Mouse (Mus musculus): ENCODE measurements around the gene Lrp2bp.

DNA sequence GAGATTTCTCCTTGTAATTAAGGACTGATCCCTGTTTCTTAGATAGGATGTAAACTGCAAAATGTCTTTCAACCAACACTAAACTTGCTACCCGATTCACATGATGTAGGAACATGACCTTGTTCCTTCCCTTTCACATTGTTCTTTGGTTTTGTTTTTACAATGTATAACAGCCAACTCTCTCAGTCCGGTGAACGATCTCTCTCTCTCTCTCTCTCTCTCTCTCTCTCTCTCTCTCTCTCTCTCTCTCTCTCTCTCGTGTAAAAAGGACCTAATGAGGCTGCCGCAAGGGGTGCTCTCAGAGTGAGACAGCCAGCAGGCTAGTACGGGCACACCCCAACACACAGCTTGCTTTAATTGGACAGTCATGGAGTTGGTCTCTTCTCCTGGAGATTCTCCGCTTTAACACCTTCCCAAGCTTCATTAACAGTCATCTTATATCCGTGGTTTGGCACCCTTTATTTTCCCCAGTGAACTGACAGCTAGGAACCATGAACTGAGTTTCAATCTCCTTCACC lies 25.1 kb upstream of the Lrp2bp start:
- no peak for TF ChIP-seq EP300 (optimal IDR thresholded peaks at IDR 0.05)
- TF ChIP-seq CTCF (IDR thresholded peaks at IDR 0.05; ENCODE audit: low read depth), result no peak
